Mouse (Mus musculus) bone marrow macrophage, adult 2 months (primary cell): ENCODE results near the gene Rbms1. TPM values are rescaled to one million over a fixed set of nuclear protein-coding genes. Genes with fewer than 3 reads are reported as not detected.

Experiments
- H3K27ac ChIP-seq: 2 replicates; pipeline ENCODE4 v1.5.1; 2012; ENCODE audit warnings: low read depth, low read length; ENCODE audit not compliant: insufficient read depth
- H3K4me1 ChIP-seq: 2 replicates; pipeline ENCODE4 v1.6.1; 2012; ENCODE audit warnings: low read length; ENCODE audit not compliant: control insufficient read depth, insufficient read depth
- H3K4me3 ChIP-seq: 2 replicates; pipeline ENCODE4 v1.5.1; 2012; ENCODE audit warnings: mild to moderate bottlenecking, low read length, moderate library complexity; ENCODE audit not compliant: insufficient read depth
- CTCF ChIP-seq: IDR thresholded peaks from 2 replicates; pipeline ENCODE4 v1.5.1; 2012; ENCODE audit warnings: low read depth, mild to moderate bottlenecking, low read length, moderate library complexity
- POLR2A ChIP-seq: IDR thresholded peaks from 2 replicates; pipeline ENCODE4 v1.6.1; 2012; ENCODE audit warnings: mild to moderate bottlenecking, low read depth, low read length, borderline replicate concordance
- polyA plus RNA-seq: library from polyadenylated mRNA; stranded (reverse); fragments of >200 nt; gene quantifications from 2 replicates; pipeline ENCODE4 v1.2.4, GENCODE M21; 2012; ENCODE audit not compliant: missing spikeins, insufficient read depth, insufficient read length

Gene Rbms1
- polyA plus RNA-seq, 1 experiment: 111 TPM

DNA sequence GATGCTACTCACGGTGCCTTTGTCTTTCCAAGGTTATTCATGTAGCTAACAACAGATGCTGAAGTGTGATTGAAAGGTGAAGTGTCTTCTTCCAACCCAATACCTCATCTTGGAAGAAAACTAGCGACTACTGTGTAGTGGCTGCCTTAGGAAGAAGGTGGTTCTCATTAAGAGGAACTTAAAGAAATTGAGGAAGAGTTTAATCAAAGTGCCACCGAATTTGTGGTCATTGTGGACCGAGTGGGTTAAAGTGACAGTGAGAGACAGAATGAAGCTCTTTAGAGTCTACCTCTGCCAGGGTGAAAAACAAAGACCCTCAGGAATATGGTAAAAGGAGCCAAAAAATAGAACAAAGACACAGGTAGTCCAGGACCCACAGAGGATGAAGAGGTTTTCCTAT lies 15.2 kb downstream of the Rbms1 start:
- peak overlapping the region; percentile 62 for H3K27ac ChIP-seq
- no peak for TF ChIP-seq POLR2A
- H3K4me1 ChIP-seq: peaks cover 15% of the 10 kb centered on the region
- H3K4me3 ChIP-seq: no peak overlapping the region

DNA sequence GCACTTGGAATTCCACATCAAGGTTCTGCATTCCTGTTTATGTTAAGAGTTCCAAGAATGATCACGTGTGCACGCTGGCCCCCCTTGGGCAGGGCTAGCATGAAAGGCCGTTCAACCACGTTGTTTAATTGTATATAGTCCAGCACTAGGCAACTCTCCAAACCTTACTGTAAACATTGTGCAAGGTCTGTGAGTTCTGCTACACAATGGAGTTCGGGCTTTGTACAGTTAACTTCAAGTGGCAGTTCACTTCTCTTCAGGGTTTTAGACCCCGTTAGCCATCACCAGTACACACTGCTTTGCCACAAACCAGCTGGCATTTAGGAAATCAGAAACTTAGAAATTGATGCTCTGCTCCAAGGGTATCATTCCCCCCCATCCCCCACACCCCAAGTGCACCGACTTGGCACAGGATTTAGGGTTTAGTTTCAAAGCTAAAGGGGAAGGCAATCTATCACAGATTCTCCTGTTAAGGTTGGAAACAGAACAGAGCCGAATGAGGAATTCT lies 22.5 kb downstream of the Rbms1 start:
- no peak overlapping the region for H3K4me3 ChIP-seq
- TF ChIP-seq POLR2A (no peak), CTCF (no peak)
- peaks cover 11% of the 10 kb centered on the region for H3K4me1 ChIP-seq
- no peak overlapping the region for H3K27ac ChIP-seq

GRCm38 (mm10) chr2:60939957-60940356 lies 23.0 kb downstream of the Rbms1 start:
- no peak for TF ChIP-seq CTCF
- TF ChIP-seq POLR2A: no peak
- Histone ChIP-seq H3K27ac (no peak overlapping the region), H3K4me3 (no peak overlapping the region), H3K4me1 (peaks cover 11% of the 10 kb centered on the region)

DNA sequence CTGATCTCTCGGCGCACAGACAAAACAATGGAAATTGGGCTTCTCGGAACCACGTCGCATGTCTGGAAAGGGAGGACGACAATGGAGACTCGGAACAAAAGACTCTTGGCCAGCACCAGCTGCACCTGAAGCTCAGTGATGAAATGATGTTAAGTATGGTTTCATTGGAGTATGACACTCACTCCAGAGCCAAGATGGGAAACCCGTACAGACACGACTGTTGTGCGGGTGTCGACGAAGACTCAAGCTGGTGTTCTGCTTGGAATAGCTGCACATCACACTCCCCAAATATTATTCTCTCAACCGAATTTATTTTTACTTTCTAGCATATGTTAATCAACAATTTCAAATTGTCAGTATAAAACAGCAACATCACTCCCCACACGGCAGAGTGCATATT lies 26.1 kb downstream of the Rbms1 start:
- Histone ChIP-seq H3K4me1 (peaks cover 10% of the 10 kb centered on the region), H3K4me3 (no peak overlapping the region), H3K27ac (no peak overlapping the region)
- TF ChIP-seq POLR2A (no peak), CTCF (no peak)

DNA sequence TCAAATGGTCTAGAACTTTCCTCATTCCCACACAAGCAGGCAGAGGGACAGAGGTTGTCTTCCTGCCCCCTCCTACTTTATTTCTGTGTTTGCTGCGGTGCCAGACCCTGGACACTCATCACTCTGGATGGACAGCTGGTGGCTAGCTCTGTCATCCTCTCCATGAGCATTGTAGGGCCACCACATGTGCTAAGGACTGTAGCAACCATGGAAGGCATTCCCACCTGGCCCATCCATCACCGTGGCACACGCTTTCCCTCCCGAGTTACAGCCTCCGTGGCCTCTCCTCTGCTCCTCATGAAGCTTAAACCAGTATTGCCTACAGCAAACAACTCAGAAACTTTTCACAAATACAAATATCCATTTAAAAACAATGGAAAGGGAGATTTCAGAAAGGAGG lies 34.0 kb downstream of the Rbms1 start:
- no peak for TF ChIP-seq POLR2A
- no peak for TF ChIP-seq CTCF
- Histone ChIP-seq H3K4me3 (no peak overlapping the region), H3K4me1 (peaks cover 25% of the 10 kb centered on the region), H3K27ac (no peak overlapping the region)

DNA sequence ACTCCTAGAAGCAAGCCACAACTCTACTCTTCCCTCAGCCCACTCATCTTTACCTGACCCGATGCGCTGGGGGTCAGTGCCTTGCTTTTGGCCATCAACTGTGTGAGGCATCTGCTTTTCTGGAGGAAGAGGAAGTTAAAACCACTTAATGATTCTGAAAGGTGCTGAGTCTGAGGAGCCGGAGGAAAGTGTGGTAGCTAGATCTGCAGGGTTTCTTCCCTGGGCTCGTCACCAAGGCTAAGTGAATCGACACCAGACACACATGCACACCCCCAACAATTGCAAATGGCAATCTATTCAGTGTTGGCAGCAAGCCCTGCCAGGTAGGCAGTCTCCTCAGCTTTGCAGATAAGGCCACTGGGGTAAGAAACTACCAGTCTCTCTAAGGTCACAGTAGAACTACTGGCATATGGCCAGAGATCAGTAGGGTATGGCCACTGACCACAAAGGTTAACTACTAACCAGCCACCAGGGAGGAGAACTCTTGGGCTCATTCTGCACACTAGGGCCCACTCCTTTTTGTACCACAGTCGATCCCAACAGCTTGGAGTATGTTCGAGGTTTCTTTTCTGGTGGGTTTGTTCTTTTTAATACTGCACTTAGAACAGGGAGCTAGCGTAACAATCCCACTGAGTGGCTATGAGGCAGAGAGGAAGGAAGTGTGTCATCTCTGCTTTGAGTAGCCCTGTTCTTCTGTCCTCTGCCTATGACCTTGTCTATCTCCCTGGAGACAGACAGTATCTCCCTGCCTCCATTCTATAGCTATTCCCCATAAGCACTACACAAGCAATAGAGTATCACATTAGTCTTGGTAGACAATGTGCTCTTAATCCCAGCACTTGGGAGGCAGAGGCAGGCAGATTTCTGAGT lies 34.9 kb downstream of the Rbms1 start:
- TF ChIP-seq CTCF (no peak), POLR2A (no peak)
- peak overlapping the region; percentile 22 for H3K4me3 ChIP-seq
- peaks cover 31% of the 10 kb centered on the region for H3K4me1 ChIP-seq
- peak overlapping the region; percentile 60 for H3K27ac ChIP-seq

DNA sequence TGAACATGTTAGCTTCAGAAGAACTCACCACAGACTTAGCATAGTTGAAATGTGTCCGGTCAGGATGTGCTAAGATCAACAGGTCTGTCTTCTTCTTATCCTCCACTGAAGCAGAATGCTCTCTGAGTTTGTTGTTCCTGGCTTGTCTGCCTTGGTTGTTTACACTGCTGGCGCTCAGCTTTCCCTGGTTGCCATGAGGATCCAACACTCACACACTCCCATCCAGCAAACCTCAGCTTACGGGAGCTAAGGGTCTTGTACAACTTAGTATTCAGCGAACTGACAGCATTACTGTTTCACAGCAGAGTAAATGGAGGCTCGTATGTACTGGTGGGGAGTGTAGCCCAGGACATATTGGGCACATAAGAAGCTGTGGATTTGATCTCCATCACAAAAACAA lies 37.9 kb downstream of the Rbms1 start:
- Histone ChIP-seq H3K4me3 (no peak overlapping the region), H3K27ac (no peak overlapping the region), H3K4me1 (peaks cover 37% of the 10 kb centered on the region)
- TF ChIP-seq CTCF (no peak), POLR2A (no peak)

GRCm38 (mm10) chr2:60923756-60924544 lies 39.0 kb downstream of the Rbms1 start:
- H3K27ac ChIP-seq: no peak overlapping the region
- no peak for TF ChIP-seq POLR2A
- TF ChIP-seq CTCF: no peak
- H3K4me1 ChIP-seq: peaks cover 30% of the 10 kb centered on the region
- no peak overlapping the region for H3K4me3 ChIP-seq

DNA sequence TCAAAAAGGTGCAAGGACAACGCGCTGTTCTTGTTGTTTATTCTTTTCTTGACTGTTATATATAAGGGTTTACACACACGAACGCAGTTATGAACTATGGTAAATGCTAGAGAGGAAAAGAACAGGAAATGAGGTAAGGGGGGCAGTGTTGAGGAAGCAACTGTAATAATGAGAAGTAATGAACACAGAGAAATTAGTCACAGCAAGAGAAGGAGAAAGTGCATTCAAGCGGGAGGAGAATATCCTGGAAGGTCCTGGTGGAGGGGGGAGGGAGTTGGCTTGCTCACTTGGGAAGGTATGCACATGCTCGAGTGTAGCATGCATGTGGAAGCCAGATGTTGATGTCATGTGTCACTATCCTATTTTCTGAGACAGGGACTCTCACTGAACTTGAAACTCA lies 39.9 kb downstream of the Rbms1 start:
- no peak overlapping the region for H3K27ac ChIP-seq
- H3K4me3 ChIP-seq: no peak overlapping the region
- H3K4me1 ChIP-seq: peaks cover 26% of the 10 kb centered on the region
- no peak for TF ChIP-seq CTCF

DNA sequence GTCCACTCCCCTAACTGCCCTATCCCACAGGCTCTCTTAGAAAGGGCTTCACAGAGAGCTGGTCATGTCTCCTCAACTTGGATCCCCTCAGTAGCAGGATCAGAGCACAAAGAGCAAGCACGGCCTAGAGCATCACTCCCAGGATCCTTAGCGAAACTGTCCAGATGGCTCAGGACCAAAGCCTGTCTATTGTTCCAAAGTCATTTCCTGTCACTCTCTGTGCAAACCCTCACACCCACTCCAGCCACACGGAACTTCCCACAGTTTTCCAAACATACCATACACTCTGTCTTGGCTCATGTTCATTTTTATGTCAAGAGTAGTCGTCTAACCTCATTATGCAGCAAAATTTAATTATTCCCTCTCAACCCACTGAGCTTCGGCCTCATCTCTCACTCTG lies 40.6 kb downstream of the Rbms1 start:
- Histone ChIP-seq H3K4me3 (no peak overlapping the region), H3K4me1 (peaks cover 19% of the 10 kb centered on the region), H3K27ac (no peak overlapping the region)
- TF ChIP-seq POLR2A (no peak), CTCF (no peak)
